Mouse (Mus musculus) right cerebral cortex, postnatal 25 days (tissue): ENCODE measurements around the gene Tnks2.

Experiments
- DNase-seq: peaks from one replicate; pipeline ENCODE4 v3.0.0; 2022

The Tnks2 gene

GRCm38 (mm10) chr19:36940064-36940463 lies 106.0 kb downstream of the Tnks2 start:
- DNase-seq, result no peak
